Mouse (Mus musculus): ENCODE results near the gene Abhd2. TPM values are rescaled to one million over a fixed set of nuclear protein-coding genes. Genes with fewer than 3 reads are reported as not detected.

Abhd2 gene
- polyA plus RNA-seq, 1 experiment from 2014 or later, result 4.2 TPM

DNA sequence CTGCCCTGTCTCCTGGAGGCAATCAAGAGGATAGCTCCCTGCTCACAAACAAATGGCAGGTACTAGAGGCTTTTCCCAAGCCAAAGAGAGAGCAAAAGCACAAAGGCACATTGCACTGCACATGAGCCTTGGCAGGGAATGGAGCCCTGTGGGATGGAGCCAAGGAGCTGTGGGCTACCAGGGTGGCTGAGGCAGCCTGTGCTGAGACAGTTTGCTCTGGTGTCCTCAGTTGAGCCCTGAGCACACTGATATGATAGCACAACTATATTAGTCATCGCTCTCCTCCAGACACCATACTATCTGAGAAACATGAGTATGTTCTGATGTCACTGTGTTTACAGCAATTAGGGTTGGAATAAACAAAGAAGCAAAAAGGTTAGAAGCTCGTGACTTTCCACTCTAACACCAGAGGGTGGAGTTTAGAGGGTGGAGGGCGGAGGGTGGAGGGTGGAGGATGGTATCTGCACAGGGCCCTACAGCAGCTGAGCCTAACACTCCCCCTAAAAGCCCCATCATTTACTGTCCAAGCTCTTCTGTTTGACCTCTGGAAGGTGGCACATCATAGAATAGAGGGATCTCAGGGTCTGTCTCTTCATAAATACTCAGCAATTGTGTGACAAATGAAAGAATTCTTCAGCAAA, 18.6 kb upstream of the Abhd2 start:
- H3K27ac ChIP-seq (replicated peaks in 1 of 2; ENCODE audit: control insufficient read depth in 1 of 2, insufficient read depth in 1 of 2, low read depth in 2 of 2, low read length in 2 of 2), result no peak overlapping the region
- no peak for ATAC-seq (ENCODE audit: insufficient number of reproducible peaks, insufficient read depth, low FRiP score, low read depth)

DNA sequence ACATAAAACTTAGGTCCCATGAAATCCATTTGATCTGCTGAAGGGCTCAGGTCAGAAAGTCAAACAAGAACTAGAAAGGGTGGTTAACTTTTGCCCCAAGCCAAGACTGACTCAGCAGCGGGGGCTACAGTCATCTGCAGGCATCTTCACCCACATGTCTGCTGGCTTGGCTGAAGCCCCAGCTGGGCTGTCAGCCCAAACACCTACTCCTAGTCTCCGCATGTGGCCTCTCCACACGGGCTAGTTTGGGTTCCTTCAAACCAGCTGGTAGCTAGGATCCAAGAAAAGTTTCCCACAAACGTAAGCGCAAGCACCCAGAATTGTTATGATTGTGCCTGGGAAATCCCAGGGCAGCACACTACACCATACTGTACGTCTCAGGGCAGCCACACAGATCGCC, 17.6 kb upstream of the Abhd2 start:
- no peak overlapping the region for H3K27ac ChIP-seq (replicated peaks in 1 of 2; ENCODE audit: control insufficient read depth in 1 of 2, insufficient read depth in 1 of 2, low read depth in 2 of 2, low read length in 2 of 2)
- no peaks in the 10 kb centered on the region for H3K36me3 ChIP-seq (ENCODE audit: control insufficient read depth, insufficient read depth, low read length)
- ATAC-seq (ENCODE audit: insufficient number of reproducible peaks, insufficient read depth, low FRiP score, low read depth), result no peak
- no peak overlapping the region for H3K9ac ChIP-seq (ENCODE audit: low read length)
- H3K27me3 ChIP-seq (ENCODE audit: control insufficient read depth, insufficient read depth, low read length), result no peaks in the 10 kb centered on the region
- H3K4me3 ChIP-seq (ENCODE audit: control insufficient read depth in 1 of 2, insufficient read depth in 1 of 2, low read depth in 1 of 2, low read length in 2 of 2), result no peak overlapping the region
- WGBS, result 80% methylated on average over 7 of the region's 7 CpGs
- no peaks in the 10 kb centered on the region for H3K9me3 ChIP-seq (ENCODE audit: control insufficient read depth, low read length)
- H3K4me1 ChIP-seq (ENCODE audit: control insufficient read depth in 2 of 2, insufficient read depth in 2 of 2, low read length in 2 of 2), result no peaks in the 10 kb centered on the region
- no peak overlapping the region for H3K4me2 ChIP-seq (ENCODE audit: low read length)

More for the DNA sequence above, 18.6 kb upstream of the Abhd2 start:
- Histone ChIP-seq H3K4me1 (ENCODE audit: control insufficient read depth in 2 of 2, insufficient read depth in 2 of 2, low read length in 2 of 2) (no peaks in the 10 kb centered on the region), H3K36me3 (ENCODE audit: control insufficient read depth, insufficient read depth, low read length) (no peaks in the 10 kb centered on the region), H3K27me3 (ENCODE audit: control insufficient read depth, insufficient read depth, low read length) (no peaks in the 10 kb centered on the region), H3K4me3 (ENCODE audit: control insufficient read depth in 1 of 2, insufficient read depth in 1 of 2, low read depth in 1 of 2, low read length in 2 of 2) (no peak overlapping the region), H3K9me3 (ENCODE audit: control insufficient read depth, low read length) (no peaks in the 10 kb centered on the region), H3K4me2 (ENCODE audit: low read length) (no peak overlapping the region), H3K9ac (ENCODE audit: low read length) (no peak overlapping the region)
- 71% methylated on average over 3 of the region's 3 CpGs for WGBS

DNA sequence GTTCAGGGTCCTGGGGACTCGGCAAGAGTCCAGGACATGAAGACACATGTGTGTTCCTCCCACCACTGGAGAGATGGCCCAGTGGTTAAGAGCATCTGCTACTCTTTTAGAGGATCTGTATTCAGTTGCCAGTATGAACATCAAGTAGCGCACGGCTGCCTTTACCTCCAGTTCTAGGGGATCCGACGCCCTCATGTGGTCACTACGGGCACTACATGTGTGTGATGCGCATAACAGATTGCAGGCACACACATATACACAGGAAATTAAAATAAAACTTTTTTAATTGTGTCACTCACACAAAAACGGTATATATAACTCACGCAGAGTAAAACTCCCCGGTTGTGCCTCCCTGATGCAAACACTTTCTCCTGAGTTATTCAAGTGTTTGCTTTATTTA, 17.2 kb upstream of the Abhd2 start:
- Histone ChIP-seq H3K36me3 (ENCODE audit: control insufficient read depth, insufficient read depth, low read length) (no peaks in the 10 kb centered on the region), H3K27me3 (ENCODE audit: control insufficient read depth, insufficient read depth, low read length) (no peaks in the 10 kb centered on the region), H3K27ac (replicated peaks in 1 of 2; ENCODE audit: control insufficient read depth in 1 of 2, insufficient read depth in 1 of 2, low read depth in 2 of 2, low read length in 2 of 2) (no peak overlapping the region), H3K4me1 (ENCODE audit: control insufficient read depth in 2 of 2, insufficient read depth in 2 of 2, low read length in 2 of 2) (no peaks in the 10 kb centered on the region), H3K9ac (ENCODE audit: low read length) (no peak overlapping the region), H3K4me3 (ENCODE audit: control insufficient read depth in 1 of 2, insufficient read depth in 1 of 2, low read depth in 1 of 2, low read length in 2 of 2) (no peak overlapping the region), H3K9me3 (ENCODE audit: control insufficient read depth, low read length) (no peaks in the 10 kb centered on the region), H3K4me2 (ENCODE audit: low read length) (no peak overlapping the region)
- 78% methylated on average over 10 of the region's 10 CpGs for WGBS
- ATAC-seq (ENCODE audit: insufficient number of reproducible peaks, insufficient read depth, low FRiP score, low read depth), result no peak

DNA sequence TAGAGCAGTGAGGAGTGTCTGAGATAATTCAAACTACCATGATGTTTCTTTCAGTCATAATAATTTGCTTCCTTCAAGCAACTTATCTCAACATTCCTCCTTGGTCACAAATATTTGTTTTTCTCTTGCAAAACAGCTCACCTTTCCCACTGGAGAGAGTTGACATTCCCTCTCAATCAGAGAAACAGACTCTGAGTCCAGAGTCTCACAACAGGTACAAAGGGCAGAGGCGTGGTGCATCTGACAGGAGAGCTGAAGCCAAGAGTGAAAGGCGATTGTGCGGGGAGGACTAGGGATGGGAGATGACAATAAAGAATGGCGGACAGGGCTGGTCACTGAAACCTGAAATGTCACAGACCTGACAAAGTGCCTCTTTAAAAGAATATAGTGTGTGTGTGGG, 16.3 kb upstream of the Abhd2 start:
- Histone ChIP-seq H3K4me3 (ENCODE audit: control insufficient read depth in 1 of 2, insufficient read depth in 1 of 2, low read depth in 1 of 2, low read length in 2 of 2) (no peak overlapping the region), H3K4me1 (ENCODE audit: control insufficient read depth in 2 of 2, insufficient read depth in 2 of 2, low read length in 2 of 2) (no peaks in the 10 kb centered on the region), H3K27me3 (ENCODE audit: control insufficient read depth, insufficient read depth, low read length) (no peaks in the 10 kb centered on the region), H3K9me3 (ENCODE audit: control insufficient read depth, low read length) (no peaks in the 10 kb centered on the region), H3K36me3 (ENCODE audit: control insufficient read depth, insufficient read depth, low read length) (no peaks in the 10 kb centered on the region), H3K27ac (replicated peaks in 1 of 2; ENCODE audit: control insufficient read depth in 1 of 2, insufficient read depth in 1 of 2, low read depth in 2 of 2, low read length in 2 of 2) (no peak overlapping the region), H3K4me2 (ENCODE audit: low read length) (no peak overlapping the region), H3K9ac (ENCODE audit: low read length) (no peak overlapping the region)
- no peak for ATAC-seq (ENCODE audit: insufficient number of reproducible peaks, insufficient read depth, low FRiP score, low read depth)
- 90% methylated on average over 4 of the region's 4 CpGs for WGBS

DNA sequence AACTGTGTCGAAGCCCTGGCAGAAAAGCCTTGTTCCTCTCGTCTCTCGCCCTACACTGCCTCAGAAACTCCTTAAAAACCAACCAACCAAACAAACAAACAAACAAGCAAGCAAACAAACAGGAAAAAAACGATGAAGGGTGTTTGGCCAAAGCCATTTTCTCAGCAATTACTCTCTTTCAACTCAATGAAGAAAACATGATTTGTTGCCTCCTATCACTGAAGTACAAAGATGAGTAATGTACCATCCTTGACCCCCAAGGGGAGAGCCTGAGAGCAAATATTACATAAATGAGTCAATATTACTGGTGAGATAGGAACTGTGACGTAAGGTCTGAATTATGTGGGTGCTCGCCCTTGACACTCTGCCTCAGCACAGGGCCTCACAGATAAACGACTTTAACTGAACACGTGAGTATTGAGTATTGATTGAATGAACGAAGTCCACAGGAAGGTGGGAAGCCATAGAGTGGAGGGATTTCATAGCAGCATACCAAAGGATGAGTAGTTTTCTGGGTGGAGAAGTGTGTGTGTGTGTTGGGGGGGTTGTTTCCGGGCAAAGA, 13.9 kb upstream of the Abhd2 start:
- Histone ChIP-seq H3K4me1 (ENCODE audit: control insufficient read depth in 2 of 2, insufficient read depth in 2 of 2, low read length in 2 of 2) (no peaks in the 10 kb centered on the region), H3K36me3 (ENCODE audit: control insufficient read depth, insufficient read depth, low read length) (no peaks in the 10 kb centered on the region), H3K9ac (ENCODE audit: low read length) (no peak overlapping the region), H3K9me3 (ENCODE audit: control insufficient read depth, low read length) (no peaks in the 10 kb centered on the region), H3K27ac (replicated peaks in 1 of 2; ENCODE audit: control insufficient read depth in 1 of 2, insufficient read depth in 1 of 2, low read depth in 2 of 2, low read length in 2 of 2) (no peak overlapping the region), H3K27me3 (ENCODE audit: control insufficient read depth, insufficient read depth, low read length) (no peaks in the 10 kb centered on the region), H3K4me3 (ENCODE audit: control insufficient read depth in 1 of 2, insufficient read depth in 1 of 2, low read depth in 1 of 2, low read length in 2 of 2) (no peak overlapping the region), H3K4me2 (ENCODE audit: low read length) (no peak overlapping the region)
- 79% methylated on average over 10 of the region's 10 CpGs for WGBS
- ATAC-seq (ENCODE audit: insufficient number of reproducible peaks, insufficient read depth, low FRiP score, low read depth), result no peak

DNA sequence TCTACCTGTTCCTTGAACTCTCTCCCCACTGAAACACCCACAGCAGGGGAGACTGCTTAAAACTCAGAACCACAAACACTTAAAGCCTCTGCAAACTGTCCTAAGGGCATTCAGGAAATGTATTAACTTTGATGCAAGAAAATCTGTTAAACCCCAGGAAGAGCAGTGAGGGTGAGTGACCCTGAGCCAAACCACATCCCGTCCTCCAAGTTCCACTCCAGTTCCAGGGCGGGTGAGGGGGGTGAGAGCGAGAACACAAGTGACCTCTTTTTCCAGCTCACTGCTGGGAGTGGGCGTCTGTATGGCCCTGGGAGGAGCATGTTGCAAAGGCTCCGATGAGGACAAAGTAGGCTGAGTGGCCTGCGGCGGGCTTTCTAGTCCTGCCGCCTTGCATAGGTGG, 10.5 kb upstream of the Abhd2 start:
- no peak overlapping the region for H3K9ac ChIP-seq (ENCODE audit: low read length)
- H3K4me2 ChIP-seq (ENCODE audit: low read length), result no peak overlapping the region
- no peak overlapping the region for H3K4me3 ChIP-seq (ENCODE audit: control insufficient read depth in 1 of 2, insufficient read depth in 1 of 2, low read depth in 1 of 2, low read length in 2 of 2)
- no peak overlapping the region for H3K27ac ChIP-seq (replicated peaks in 1 of 2; ENCODE audit: control insufficient read depth in 1 of 2, insufficient read depth in 1 of 2, low read depth in 2 of 2, low read length in 2 of 2)
- no peak for ATAC-seq (ENCODE audit: insufficient number of reproducible peaks, insufficient read depth, low FRiP score, low read depth)
- WGBS, result 78% methylated on average over 8 of the region's 8 CpGs
- no peaks in the 10 kb centered on the region for H3K9me3 ChIP-seq (ENCODE audit: control insufficient read depth, low read length)
- no peaks in the 10 kb centered on the region for H3K27me3 ChIP-seq (ENCODE audit: control insufficient read depth, insufficient read depth, low read length)
- no peaks in the 10 kb centered on the region for H3K4me1 ChIP-seq (ENCODE audit: control insufficient read depth in 2 of 2, insufficient read depth in 2 of 2, low read length in 2 of 2)
- H3K36me3 ChIP-seq (ENCODE audit: control insufficient read depth, insufficient read depth, low read length), result no peaks in the 10 kb centered on the region

DNA sequence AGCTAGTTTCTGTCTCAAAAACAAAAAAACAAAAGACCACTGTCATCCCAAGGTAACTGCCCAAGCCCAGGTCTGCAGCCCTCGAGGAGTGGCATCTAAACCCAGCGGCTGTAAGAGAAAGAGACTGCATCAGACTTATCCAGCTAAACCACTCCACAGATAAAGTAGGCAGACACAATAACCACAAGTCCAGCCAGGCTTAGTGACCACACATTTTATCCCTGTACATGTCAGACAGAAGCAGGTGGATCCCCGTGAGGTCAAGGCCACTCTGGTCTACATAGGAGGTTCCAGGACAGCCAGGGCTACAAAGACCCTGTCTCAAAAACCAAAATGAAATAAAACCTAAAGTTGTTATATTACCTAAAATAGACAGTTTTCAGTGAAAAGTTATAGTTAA, 9.2 kb upstream of the Abhd2 start:
- WGBS, result 76% methylated on average over 3 of the region's 3 CpGs
- Histone ChIP-seq H3K9ac (ENCODE audit: low read length) (no peak overlapping the region), H3K27me3 (ENCODE audit: control insufficient read depth, insufficient read depth, low read length) (no peaks in the 10 kb centered on the region), H3K36me3 (ENCODE audit: control insufficient read depth, insufficient read depth, low read length) (no peaks in the 10 kb centered on the region), H3K4me1 (ENCODE audit: control insufficient read depth in 2 of 2, insufficient read depth in 2 of 2, low read length in 2 of 2) (no peaks in the 10 kb centered on the region), H3K4me3 (ENCODE audit: control insufficient read depth in 1 of 2, insufficient read depth in 1 of 2, low read depth in 1 of 2, low read length in 2 of 2) (no peak overlapping the region), H3K4me2 (ENCODE audit: low read length) (no peak overlapping the region), H3K27ac (replicated peaks in 1 of 2; ENCODE audit: control insufficient read depth in 1 of 2, insufficient read depth in 1 of 2, low read depth in 2 of 2, low read length in 2 of 2) (no peak overlapping the region), H3K9me3 (ENCODE audit: control insufficient read depth, low read length) (no peaks in the 10 kb centered on the region)
- no peak for ATAC-seq (ENCODE audit: insufficient number of reproducible peaks, insufficient read depth, low FRiP score, low read depth)

DNA sequence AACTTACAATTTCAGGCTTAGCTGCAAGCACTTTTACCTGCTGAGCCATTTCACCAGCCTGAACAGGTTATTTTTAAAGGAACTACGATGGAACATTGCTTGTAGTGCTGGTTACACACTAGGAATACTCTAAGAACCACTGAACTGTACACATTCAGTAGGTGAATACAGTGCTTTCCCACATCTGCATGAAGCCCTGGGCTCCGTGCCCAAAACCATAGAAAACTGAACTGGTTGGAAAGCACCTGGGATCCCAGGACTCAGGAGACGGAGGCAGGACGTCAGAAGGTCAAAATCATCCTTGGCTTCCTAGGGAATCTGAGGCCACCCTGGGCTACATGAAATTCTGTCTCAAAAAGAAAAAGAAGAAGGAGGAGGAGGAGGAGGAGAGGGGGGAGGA, 6.8 kb upstream of the Abhd2 start:
- no peaks in the 10 kb centered on the region for H3K9me3 ChIP-seq (ENCODE audit: control insufficient read depth, low read length)
- no peak overlapping the region for H3K27ac ChIP-seq (replicated peaks in 1 of 2; ENCODE audit: control insufficient read depth in 1 of 2, insufficient read depth in 1 of 2, low read depth in 2 of 2, low read length in 2 of 2)
- peaks cover 3 to 7% of the 10 kb centered on the region in 2 experiments; a peak in 2 of 4 replicates for H3K4me1 ChIP-seq (ENCODE audit: control insufficient read depth in 2 of 2, insufficient read depth in 2 of 2, low read length in 2 of 2)
- no peak for ATAC-seq (ENCODE audit: insufficient number of reproducible peaks, insufficient read depth, low FRiP score, low read depth)
- 72% methylated on average over 4 of the region's 4 CpGs for WGBS
- no peak overlapping the region for H3K4me2 ChIP-seq (ENCODE audit: low read length)
- no peaks in the 10 kb centered on the region for H3K36me3 ChIP-seq (ENCODE audit: control insufficient read depth, insufficient read depth, low read length)
- no peaks in the 10 kb centered on the region for H3K27me3 ChIP-seq (ENCODE audit: control insufficient read depth, insufficient read depth, low read length)
- no peak overlapping the region for H3K9ac ChIP-seq (ENCODE audit: low read length)
- no peak overlapping the region for H3K4me3 ChIP-seq (ENCODE audit: control insufficient read depth in 1 of 2, insufficient read depth in 1 of 2, low read depth in 1 of 2, low read length in 2 of 2)

Measured in heart, embryonic 14.5 days (tissue).